Mouse (Mus musculus) embryonic facial prominence, embryonic 10.5 days (tissue): ENCODE data around the gene Hoxc12. TPM values are rescaled to one million over a fixed set of nuclear protein-coding genes. Genes with fewer than 3 reads are reported as not detected.

Experiments used
- DNase-seq: peaks from one replicate; pipeline ENCODE4 v3.0.0-alpha.2; 2017; ENCODE audit warnings: low spot score
- H3K27ac ChIP-seq: fragments of 300-500 bp; sonication (generic); replicated peaks from 2 replicates; pipeline ENCODE4 v1.5.1; 2016; ENCODE audit warnings: mild to moderate bottlenecking
- H3K27me3 ChIP-seq: fragments of 300-500 bp; sonication (generic); replicated peaks from 2 replicates; pipeline ENCODE4 v1.6.1; 2016; ENCODE audit warnings: low read depth, mild to moderate bottlenecking; ENCODE audit not compliant: poor library complexity, severe bottlenecking
- H3K36me3 ChIP-seq: fragments of 300-500 bp; sonication (generic); replicated peaks from 2 replicates; pipeline ENCODE4 v1.6.1; 2016; ENCODE audit warnings: mild to moderate bottlenecking, moderate library complexity
- H3K4me1 ChIP-seq: fragments of 300-500 bp; sonication (generic); 2 replicates; pipeline ENCODE4 v1.6.1; 2016
- H3K4me3 ChIP-seq: fragments of 300-500 bp; sonication (generic); 2 replicates; pipeline ENCODE4 v1.5.1; 2016; ENCODE audit warnings: mild to moderate bottlenecking, moderate library complexity
- H3K9me3 ChIP-seq: fragments of 300-500 bp; sonication (generic); 2 replicates; pipeline ENCODE4 v1.6.1; 2016; ENCODE audit warnings: mild to moderate bottlenecking
- WGBS: fragments of 180-500 bp; shearing (Covaris S2); methylation state at CpG from one replicate; pipeline ENCODE4 v1.1.7; 2016; 5-methylcytosine and 5-hydroxymethylcytosine counted together
- polyA plus RNA-seq: library from polyadenylated mRNA; unstranded; fragments of >200 nt; fragmentation: Nextera tagmentation; extraction: Ambion mirVana; gene quantifications from 2 replicates; pipeline ENCODE4 v1.2.1, GENCODE M21; 2016

Hoxc12 gene
- polyA plus RNA-seq, 1 experiment from 2014 or later = not detected

- DNase-seq = no peak
- WGBS = 1% methylated on average over 87 of the region's 88 CpGs
- Histone ChIP-seq H3K27ac (no peak within 1 kb of the TSS), H3K4me3 (peak within 1 kb of the TSS; percentile 35), H3K36me3 (no peaks in the 10 kb centered on the region), H3K4me1 (peaks cover 12% of the 10 kb centered on the region; the same call in 1 of the 2 replicates), H3K9me3 (no peaks in the 10 kb centered on the region), H3K27me3 (peaks cover 100% of the 10 kb centered on the region)
These were observed 15.2 kb upstream of the Hoxc12 start, which contains the start of gene Hoxc13 for GRCm38 (mm10) chr15:102921053-102922011. Gene Hoxc13, plus strand, starts transcription at chr15:102921103.

- no peak overlapping the region for H3K4me3 ChIP-seq
- no peaks in the 10 kb centered on the region for H3K36me3 ChIP-seq
- under 1% methylated on average over 24 of the region's 24 CpGs for WGBS
- H3K27ac ChIP-seq = no peak overlapping the region
- peaks cover 12% of the 10 kb centered on the region; the same call in 1 of the 2 replicates for H3K4me1 ChIP-seq
- DNase-seq = peak; percentile 69
- no peaks in the 10 kb centered on the region for H3K9me3 ChIP-seq
- H3K27me3 ChIP-seq = peaks cover 100% of the 10 kb centered on the region
These were observed 14.6 kb upstream of the Hoxc12 start for GRCm38 (mm10) chr15:102922012-102922362.

GRCm38 (mm10) chr15:102922636-102923500 is 13.7 kb upstream of the Hoxc12 start:
- 15% methylated on average over 6 of the region's 6 CpGs for WGBS
- no peak overlapping the region for H3K4me3 ChIP-seq
- peak; percentile 27 for DNase-seq
- no peak overlapping the region for H3K27ac ChIP-seq
- no peaks in the 10 kb centered on the region for H3K36me3 ChIP-seq
- H3K9me3 ChIP-seq = no peaks in the 10 kb centered on the region
- H3K27me3 ChIP-seq = peaks cover 100% of the 10 kb centered on the region
- H3K4me1 ChIP-seq = peaks cover 12% of the 10 kb centered on the region; the same call in 1 of the 2 replicates

- no peak overlapping the region for H3K27ac ChIP-seq
- no peaks in the 10 kb centered on the region for H3K36me3 ChIP-seq
- no peak overlapping the region for H3K4me3 ChIP-seq
- peak; percentile 48 for DNase-seq
- WGBS = 1% methylated on average over 40 of the region's 40 CpGs
- no peaks in the 10 kb centered on the region for H3K4me1 ChIP-seq
- no peaks in the 10 kb centered on the region for H3K9me3 ChIP-seq
- H3K27me3 ChIP-seq = peaks cover 100% of the 10 kb centered on the region
These were observed 9.4 kb upstream of the Hoxc12 start for GRCm38 (mm10) chr15:102927032-102927645.

- Histone ChIP-seq H3K4me1 (no peaks in the 10 kb centered on the region), H3K4me3 (no peak overlapping the region), H3K27me3 (peaks cover 100% of the 10 kb centered on the region), H3K27ac (no peak overlapping the region), H3K36me3 (no peaks in the 10 kb centered on the region), H3K9me3 (no peaks in the 10 kb centered on the region)
- under 1% methylated on average over 23 of the region's 23 CpGs for WGBS
- no peak for DNase-seq
These were observed 4.7 kb upstream of the Hoxc12 start for GRCm38 (mm10) chr15:102931706-102932358.

GRCm38 (mm10) chr15:102934438-102934837 is 2.1 kb upstream of the Hoxc12 start:
- Histone ChIP-seq H3K27me3 (peaks cover 100% of the 10 kb centered on the region), H3K36me3 (no peaks in the 10 kb centered on the region), H3K9me3 (no peaks in the 10 kb centered on the region), H3K4me3 (no peak overlapping the region), H3K27ac (no peak overlapping the region), H3K4me1 (no peaks in the 10 kb centered on the region; the same call in 1 of the 2 replicates)
- no peak for DNase-seq
- WGBS = under 1% methylated on average over 12 of the region's 12 CpGs

- peaks cover 100% of the 10 kb centered on the region for H3K27me3 ChIP-seq
- H3K27ac ChIP-seq = no peak overlapping the region
- no peaks in the 10 kb centered on the region for H3K9me3 ChIP-seq
- H3K36me3 ChIP-seq = no peaks in the 10 kb centered on the region
- peak; percentile 68 for DNase-seq
- WGBS = under 1% methylated on average over 27 of the region's 27 CpGs
- no peak overlapping the region for H3K4me3 ChIP-seq
- H3K4me1 ChIP-seq = no peaks in the 10 kb centered on the region; the same call in 1 of the 2 replicates
These were observed 1.7 kb upstream of the Hoxc12 start for GRCm38 (mm10) chr15:102934897-102935296.

GRCm38 (mm10) chr15:102937036-102937666 is 594 bp downstream of the Hoxc12 start:
- Histone ChIP-seq H3K4me3 (no peak overlapping the region), H3K27ac (no peak overlapping the region), H3K36me3 (no peaks in the 10 kb centered on the region), H3K27me3 (peaks cover 100% of the 10 kb centered on the region), H3K4me1 (no peaks in the 10 kb centered on the region; the same call in 1 of the 2 replicates), H3K9me3 (no peaks in the 10 kb centered on the region)
- peak; percentile 58 for DNase-seq
- WGBS = under 1% methylated on average over 50 of the region's 50 CpGs

GRCm38 (mm10) chr15:102939256-102940155 is 2.9 kb downstream of the Hoxc12 start:
- peaks cover 100% of the 10 kb centered on the region for H3K27me3 ChIP-seq
- H3K4me3 ChIP-seq = no peak overlapping the region
- no peaks in the 10 kb centered on the region for H3K9me3 ChIP-seq
- H3K27ac ChIP-seq = no peak overlapping the region
- H3K4me1 ChIP-seq = peaks cover 4% of the 10 kb centered on the region; the same call in 1 of the 2 replicates
- H3K36me3 ChIP-seq = no peaks in the 10 kb centered on the region
- under 1% methylated on average over 34 of the region's 34 CpGs for WGBS
- DNase-seq = no peak

- Histone ChIP-seq H3K4me3 (peak overlapping the region; percentile 31; the same call in 1 of the 2 replicates), H3K27me3 (peaks cover 100% of the 10 kb centered on the region), H3K36me3 (no peaks in the 10 kb centered on the region), H3K27ac (no peak overlapping the region), H3K4me1 (peaks cover 4% of the 10 kb centered on the region; the same call in 1 of the 2 replicates), H3K9me3 (no peaks in the 10 kb centered on the region)
- DNase-seq = peak; percentile 53
- WGBS = under 1% methylated on average over 52 of the region's 53 CpGs
These were observed 6.3 kb downstream of the Hoxc12 start for GRCm38 (mm10) chr15:102942739-102943467.
